Mouse (Mus musculus) midbrain, postnatal 0 days (tissue): ENCODE measurements at regions not wholly inside any gene's neighbourhood (a gene's known extent, or its start where the extent isn't known, plus 50 kb on each side); places are given as distances from the start of the nearest gene placed in this dataset.
"Not testable (repeated sequence)": the region's sequence is repeated elsewhere in the genome, so short reads cannot be mapped to it uniquely, and the experiment has no call there.

ENCODE experiments used
- ATAC-seq: fragments of 200-750 bp; cut with Nextera tagmentation; 2 replicates; pipeline ENCODE4 v1.8.0; 2017; ENCODE audit warnings: moderate number of reproducible peaks, mild to moderate bottlenecking, moderate TSS enrichment, moderate library complexity; ENCODE audit not compliant: low FRiP score
- DNase-seq: peaks from one replicate; pipeline ENCODE4 v3.0.0-alpha.2; 2015; ENCODE audit warnings: low spot score
- H3K27ac ChIP-seq: fragments of 300-500 bp; sonication (generic); 2 replicates; pipeline ENCODE4 v1.5.1; 2014; ENCODE audit warnings: low read depth, mild to moderate bottlenecking, low read length, mixed read lengths
- H3K27me3 ChIP-seq: fragments of 300-500 bp; sonication (generic); 2 replicates; pipeline ENCODE4 v1.6.1; 2014; ENCODE audit warnings: low read length, control low read depth, mixed read lengths; ENCODE audit not compliant: insufficient read depth
- H3K36me3 ChIP-seq: fragments of 300-500 bp; sonication (generic); 2 replicates; pipeline ENCODE4 v1.6.1; 2014; ENCODE audit warnings: low read length, control low read depth, mixed read lengths; ENCODE audit not compliant: insufficient read depth
- H3K4me1 ChIP-seq: fragments of 300-500 bp; sonication (generic); 2 replicates; pipeline ENCODE4 v1.6.1; 2014; ENCODE audit warnings: mild to moderate bottlenecking, control low read depth, antibody characterized with exemption, low read length, mixed read lengths; ENCODE audit not compliant: insufficient read depth
- H3K4me2 ChIP-seq: fragments of 300-500 bp; sonication (generic); 2 replicates; pipeline ENCODE4 v1.6.1; 2014; ENCODE audit warnings: low read depth, mild to moderate bottlenecking, low read length, mixed read lengths; ENCODE audit not compliant: poor library complexity, severe bottlenecking
- H3K4me3 ChIP-seq: fragments of 300-500 bp; sonication (generic); 2 replicates; pipeline ENCODE4 v1.5.1; 2014; ENCODE audit warnings: low read depth, mild to moderate bottlenecking, low read length, moderate library complexity
- H3K9ac ChIP-seq: fragments of 300-500 bp; sonication (generic); replicated peaks from 2 replicates; pipeline ENCODE4 v1.6.1; 2014; ENCODE audit warnings: mild to moderate bottlenecking, low read length, moderate library complexity, mixed read lengths; ENCODE audit not compliant: poor library complexity, severe bottlenecking
- H3K9me3 ChIP-seq: fragments of 300-500 bp; sonication (generic); 2 replicates; pipeline ENCODE4 v1.6.1; 2016; ENCODE audit warnings: low read length, control low read depth
- CTCF ChIP-seq: IDR thresholded peaks from 2 replicates; pipeline ENCODE4 v1.5.1; 2016; ENCODE audit warnings: antibody characterized with exemption, mild to moderate bottlenecking
- WGBS: fragments of 180-500 bp; shearing (Covaris S2); extraction: QIAGEN DNeasy Blood & Tissue Kit; methylation state at CpG from one replicate; pipeline ENCODE4 v1.1.7; 2014; 5-methylcytosine and 5-hydroxymethylcytosine counted together

DNA sequence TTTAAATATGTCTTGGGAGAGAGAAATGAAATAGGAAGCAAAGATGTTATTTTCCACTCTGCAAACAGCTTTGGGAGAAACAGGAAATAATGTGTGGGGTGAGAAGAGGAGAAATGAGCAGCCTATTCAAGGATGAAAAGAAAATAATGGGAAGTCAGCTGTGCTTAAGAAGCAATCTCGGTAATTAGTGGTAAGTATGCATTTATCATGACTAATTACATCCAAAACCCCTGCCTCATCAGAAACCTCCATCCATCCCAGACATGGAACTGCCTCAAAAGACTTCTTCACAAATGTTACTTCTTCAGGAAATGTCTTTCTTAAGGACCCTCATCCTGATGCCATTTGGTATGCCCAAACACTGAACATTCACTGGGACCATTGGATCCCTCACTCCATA, 699.7 kb downstream of the Rapgef2 start:
- TF ChIP-seq CTCF = no peak
- H3K36me3 ChIP-seq = no peaks in the 10 kb centered on the region
- DNase-seq (no peak), ATAC-seq (no peak)
- no peak overlapping the region for H3K27ac ChIP-seq
- no peak overlapping the region for H3K4me2 ChIP-seq
- no peaks in the 10 kb centered on the region for H3K4me1 ChIP-seq
- H3K27me3 ChIP-seq = no peaks in the 10 kb centered on the region
- no peaks in the 10 kb centered on the region for H3K9me3 ChIP-seq
- H3K4me3 ChIP-seq = no peak overlapping the region
- H3K9ac ChIP-seq = no peak overlapping the region
- 87% methylated on average over 1 of the region's 1 CpGs for WGBS

DNA sequence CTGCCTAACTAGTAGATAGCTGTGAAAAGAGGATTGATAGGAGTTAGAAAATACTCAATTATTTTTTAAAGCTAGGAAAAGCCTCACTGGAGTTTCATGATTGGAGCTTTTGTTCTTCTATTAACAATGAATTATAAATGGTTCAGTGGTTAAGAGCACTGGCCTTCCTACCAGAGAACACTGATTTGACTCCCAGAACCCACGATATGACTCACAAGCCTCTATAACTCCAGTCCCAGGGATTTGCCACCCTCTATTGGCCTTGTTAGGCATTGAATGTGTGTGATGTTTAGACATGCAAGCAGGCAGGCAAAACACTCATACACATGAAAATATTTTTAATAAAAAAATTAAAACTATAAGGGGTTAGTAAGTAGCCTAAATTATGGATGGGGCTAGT, 704.4 kb downstream of the Rapgef2 start:
- H3K4me3 ChIP-seq = no peak overlapping the region
- H3K27ac ChIP-seq = no peak overlapping the region
- no peaks in the 10 kb centered on the region for H3K9me3 ChIP-seq
- no peaks in the 10 kb centered on the region for H3K36me3 ChIP-seq
- no peak overlapping the region for H3K4me2 ChIP-seq
- ATAC-seq (no peak), DNase-seq (peak; percentile 73)
- peak; percentile 70 for TF ChIP-seq CTCF
- no peaks in the 10 kb centered on the region for H3K4me1 ChIP-seq
- WGBS = 26% methylated on average over 1 of the region's 1 CpGs
- H3K9ac ChIP-seq = no peak overlapping the region
- H3K27me3 ChIP-seq = no peaks in the 10 kb centered on the region

GRCm38 (mm10) chr3:78581100-78581499, 705.2 kb downstream of the Rapgef2 start:
- no peak overlapping the region for H3K9ac ChIP-seq
- ATAC-seq (no peak), DNase-seq (no peak)
- TF ChIP-seq CTCF = no peak
- H3K4me3 ChIP-seq = no peak overlapping the region
- H3K9me3 ChIP-seq = no peaks in the 10 kb centered on the region
- 62% methylated on average over 3 of the region's 3 CpGs for WGBS
- no peaks in the 10 kb centered on the region for H3K36me3 ChIP-seq
- no peak overlapping the region for H3K4me2 ChIP-seq
- no peaks in the 10 kb centered on the region for H3K27me3 ChIP-seq
- H3K4me1 ChIP-seq = no peaks in the 10 kb centered on the region
- H3K27ac ChIP-seq = no peak overlapping the region

DNA sequence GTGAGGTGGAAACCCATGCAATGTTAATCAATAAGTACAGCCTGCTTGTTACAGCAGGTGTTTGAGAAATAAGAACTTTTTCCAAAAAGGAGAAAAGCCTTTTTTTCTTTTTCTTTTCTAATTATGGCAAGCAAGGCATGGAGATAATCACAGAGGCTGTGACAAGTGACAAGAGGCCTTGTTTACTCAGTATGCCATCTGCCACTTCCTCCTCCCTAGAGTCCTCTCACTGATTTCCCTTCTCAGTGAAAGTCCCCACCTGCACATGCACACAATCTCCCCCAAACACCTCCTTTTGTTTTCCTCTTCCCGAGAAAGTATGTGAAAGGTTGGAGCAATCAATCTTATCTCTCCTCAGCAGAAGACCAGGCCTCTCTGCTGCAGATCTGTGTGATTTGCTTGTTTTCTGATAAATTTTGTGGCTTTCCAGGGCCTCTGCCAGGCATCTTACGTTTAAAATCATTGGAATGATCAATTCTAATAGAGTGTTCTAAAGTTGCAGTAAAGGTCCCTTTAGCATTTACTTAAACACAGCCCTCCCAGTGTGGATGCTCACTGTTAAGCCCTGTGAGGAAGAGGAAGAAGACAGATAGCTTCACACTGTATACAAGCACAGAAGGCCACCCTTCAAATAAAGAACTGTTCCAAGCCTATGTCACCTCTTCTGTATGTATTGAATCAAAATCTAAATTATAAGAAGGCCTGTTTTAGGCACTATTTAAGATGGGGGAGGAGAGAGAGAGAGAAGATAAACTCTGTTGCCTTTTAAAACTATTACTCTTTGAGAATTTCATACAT, 710.5 kb downstream of the Rapgef2 start:
- DNase-seq (no peak), ATAC-seq (no peak)
- no peak overlapping the region for H3K9ac ChIP-seq
- WGBS = 23% methylated on average over 2 of the region's 2 CpGs
- H3K27ac ChIP-seq = no peak overlapping the region
- H3K9me3 ChIP-seq = no peaks in the 10 kb centered on the region
- H3K4me3 ChIP-seq = no peak overlapping the region
- H3K4me1 ChIP-seq = no peaks in the 10 kb centered on the region
- no peaks in the 10 kb centered on the region for H3K27me3 ChIP-seq
- no peaks in the 10 kb centered on the region for H3K36me3 ChIP-seq
- no peak for TF ChIP-seq CTCF
- H3K4me2 ChIP-seq = no peak overlapping the region

GRCm38 (mm10) chr3:78574807-78575206, 711.5 kb downstream of the Rapgef2 start:
- ATAC-seq (no peak), DNase-seq (no peak)
- no peak overlapping the region for H3K4me3 ChIP-seq
- no peaks in the 10 kb centered on the region for H3K27me3 ChIP-seq
- no peak overlapping the region for H3K9ac ChIP-seq
- no peaks in the 10 kb centered on the region for H3K9me3 ChIP-seq
- H3K36me3 ChIP-seq = no peaks in the 10 kb centered on the region
- H3K4me1 ChIP-seq = no peaks in the 10 kb centered on the region
- WGBS = 66% methylated on average over 3 of the region's 3 CpGs
- no peak overlapping the region for H3K4me2 ChIP-seq
- TF ChIP-seq CTCF = no peak
- no peak overlapping the region for H3K27ac ChIP-seq

- ATAC-seq = no peak
- 85% methylated on average over 6 of the region's 6 CpGs for WGBS
- TF ChIP-seq CTCF = no peak
Measured at GRCm38 (mm10) chr3:78573299-78573698, 713.0 kb downstream of the Rapgef2 start.

GRCm38 (mm10) chr3:78564926-78565325, 721.4 kb downstream of the Rapgef2 start:
- not testable (repeated sequence) for H3K9me3 ChIP-seq, H3K27ac ChIP-seq, H3K27me3 ChIP-seq, H3K9ac ChIP-seq, H3K4me3 ChIP-seq, H3K4me1 ChIP-seq, H3K4me2 ChIP-seq, DNase-seq, H3K36me3 ChIP-seq, ATAC-seq

More at GRCm38 (mm10) chr3:78573299-78573698, 713.0 kb downstream of the Rapgef2 start:
- Histone ChIP-seq H3K9me3 (no peaks in the 10 kb centered on the region), H3K9ac (no peak overlapping the region), H3K4me3 (no peak overlapping the region), H3K4me2 (no peak overlapping the region), H3K27ac (no peak overlapping the region), H3K27me3 (no peaks in the 10 kb centered on the region), H3K4me1 (no peaks in the 10 kb centered on the region), H3K36me3 (no peaks in the 10 kb centered on the region)
- no peak for DNase-seq
